8 mouse cellular contexts compared by ENCODE assay signal in genomic region chr10:37137531-37138310, GRCm38 (mm10). TPM values are rescaled to one million over a fixed set of nuclear protein-coding genes. Genes with fewer than 3 reads are reported as not detected.
DNase-seq lines count a peak whose midpoint lies in the region; ATAC-seq and TF ChIP-seq lines count a peak whose summit lies in the region.

No protein-coding gene starts in this region.

- TF ChIP-seq CTCF in liver, postnatal 0 days (IDR thresholded peaks at IDR 0.05; ENCODE audit: low read depth), result no peak
- 0 out of 2 replicates have a peak, but pooled peaks have one; percentile 19 for TF ChIP-seq CTCF in thymus, adult 2 months (IDR thresholded peaks at IDR 0.05; ENCODE audit: borderline replicate concordance, control insufficient read depth, extremely low read depth, insufficient read depth, low read length, poor library complexity)

- TF ChIP-seq POLR2A in thymus, adult 2 months (IDR thresholded peaks at IDR 0.05; ENCODE audit: control insufficient read depth, extremely low read depth, insufficient read depth, low read length, poor library complexity), result no peak

- TF ChIP-seq EP300 in liver, postnatal 0 days (IDR thresholded peaks at IDR 0.05; ENCODE audit: low read depth), result no peak

- under 1% methylated on average over 24 of the region's 24 CpGs for WGBS in forebrain, embryonic 13.5 days
- WGBS in liver, postnatal 0 days (ENCODE audit: insufficient replicate concordance), result under 1% methylated on average over 24 of the region's 24 CpGs
- WGBS in thymus, adult 2 months, result under 1% methylated on average over 24 of the region's 24 CpGs

- peak; percentile 9 for DNase-seq in c-Kit-positive CD71-negative TER-119-negative erythroid progenitor cells, embryonic 14.5 days (ENCODE audit: low read depth)
- peak; percentile 59 for DNase-seq in heart, postnatal 14 days
- DNase-seq in layer of hippocampus, adult 18-20 months (ENCODE audit: low spot score in 2 of 2), result peak; percentile 15 to 61
- peak; percentile 52 for DNase-seq in liver, postnatal 0 days
- DNase-seq in ovary, adult 18-20 months (ENCODE audit: low spot score), result peak; percentile 31
- peak; percentile 65 for DNase-seq in thymus, adult 2 months

- peak overlapping the region; percentile 99 for H3K4me3 ChIP-seq in forebrain, embryonic 13.5 days
- H3K4me3 ChIP-seq in liver, postnatal 0 days (ENCODE audit: low read depth, low read length), result peak overlapping the region; percentile 76
- peak overlapping the region; percentile 100 for H3K4me3 ChIP-seq in thymus, adult 2 months (ENCODE audit: control insufficient read depth, insufficient read depth, low read length)

- H3K36me3 ChIP-seq in forebrain, embryonic 13.5 days (ENCODE audit: poor library complexity, severe bottlenecking), result peaks cover 33% of the 10 kb centered on the region
- no peaks in the 10 kb centered on the region for H3K36me3 ChIP-seq in liver, postnatal 0 days (replicated peaks; ENCODE audit: insufficient read depth, low read length)
- peaks cover 13% of the 10 kb centered on the region; the same call in 1 of the 2 replicates for H3K36me3 ChIP-seq in thymus, adult 2 months (ENCODE audit: control insufficient read depth, insufficient read depth, low read length)

- peaks cover 19% of the 10 kb centered on the region for H3K4me1 ChIP-seq in forebrain, embryonic 13.5 days
- no peaks in the 10 kb centered on the region for H3K4me1 ChIP-seq in liver, postnatal 0 days (ENCODE audit: insufficient read depth)
- H3K4me1 ChIP-seq in thymus, adult 2 months (replicated peaks; ENCODE audit: control insufficient read depth, insufficient read depth, low read length), result no peaks in the 10 kb centered on the region; the same call in 1 of the 2 replicates

- intact Hi-C loops in heart, postnatal 14 days (cut with DNase I), result loop anchor here (2.0 to 10.0 kb wide), 10 partner anchors 31 to 1415 kb away; no protein-coding TSS in a partner anchor

- H3K9ac ChIP-seq in forebrain, embryonic 13.5 days, result peak overlapping the region; percentile 100
- H3K9ac ChIP-seq in liver, postnatal 0 days (replicated peaks), result peak overlapping the region; percentile 87

- ATAC-seq in CD4-positive, CD25-positive, alpha-beta regulatory T cell, adult 4 months, result peak; percentile 3
- ATAC-seq in forebrain, embryonic 13.5 days, result no peak
- ATAC-seq in liver, postnatal 0 days, result 0 out of 2 replicates have a peak, but pooled peaks have one; percentile 0

- no peaks in the 10 kb centered on the region for H3K9me3 ChIP-seq in forebrain, embryonic 13.5 days (replicated peaks)
- no peaks in the 10 kb centered on the region for H3K9me3 ChIP-seq in liver, postnatal 0 days (ENCODE audit: low read length)

- no peaks in the 10 kb centered on the region for H3K27me3 ChIP-seq in forebrain, embryonic 13.5 days
- H3K27me3 ChIP-seq in liver, postnatal 0 days (ENCODE audit: insufficient read depth, low read length), result no peaks in the 10 kb centered on the region
- H3K27me3 ChIP-seq in thymus, adult 2 months (ENCODE audit: control insufficient read depth, insufficient read depth, low read length), result no peaks in the 10 kb centered on the region

- H3K27ac ChIP-seq in forebrain, embryonic 13.5 days, result peak overlapping the region; percentile 100
- H3K27ac ChIP-seq in liver, postnatal 0 days (ENCODE audit: low read depth), result peak overlapping the region; percentile 92
- peak overlapping the region; percentile 96 for H3K27ac ChIP-seq in thymus, adult 2 months (ENCODE audit: control insufficient read depth, insufficient read depth, low read length)

- H3K4me2 ChIP-seq in forebrain, embryonic 13.5 days, result peak overlapping the region; percentile 67
- peak overlapping the region; percentile 90 for H3K4me2 ChIP-seq in liver, postnatal 0 days (ENCODE audit: low read depth, low read length)

RNA-seq across cellular contexts. Expression of gene Marcks, which starts 1.0 kb away (rescaled TPM):
- polyA plus RNA-seq in CD4-positive, CD25-positive, alpha-beta regulatory T cell, adult 4 months (2017; shearing (Covaris generic)), result 1 to 10 TPM in 1 of 2 experiments, under 1 TPM in 1; 0.54 to 1.1 TPM
- 282 and 289 TPM in 2 replicates for polyA plus RNA-seq in forebrain, embryonic 13.5 days (2015; fragmentation: Nextera tagmentation; extraction: Ambion mirVana)
- total RNA-seq in heart, postnatal 14 days (2021), result 10 to 100 TPM; 75.6 to 79.2 TPM
- total RNA-seq in layer of hippocampus, adult 18-20 months (2021), result 10 to 100 TPM; 77.4 to 88.5 TPM
- 24.8 and 25.3 TPM in 2 replicates for polyA plus RNA-seq in liver, postnatal 0 days (2015; fragmentation: Nextera tagmentation; extraction: Ambion mirVana)
- 47.7 and 79.9 TPM in 2 replicates for polyA plus RNA-seq in thymus, adult 2 months (2012; rRNA removed)

Comparison
In these comparisons a context has a peak if more than half of its experiments do, and no peak if none do; other contexts are left out.
1. DNase-seq: peak in every context shown above with its lines; median percentile 65 in thymus, adult 2 months; 59 in heart, postnatal 14 days; 52 in liver, postnatal 0 days; 38 in layer of hippocampus, adult 18-20 months; 31 in ovary, adult 18-20 months; 9 in c-Kit-positive CD71-negative TER-119-negative erythroid progenitor cells, embryonic 14.5 days.
2. RNA of gene Marcks, which starts 1.0 kb away (polyA plus RNA-seq): 282 to 289 TPM in forebrain, embryonic 13.5 days, 47.7 to 79.9 TPM in thymus, adult 2 months and 24.8 to 25.3 TPM in liver, postnatal 0 days; 0.54 to 1.1 TPM in CD4-positive, CD25-positive, alpha-beta regulatory T cell, adult 4 months; every median in the first group is over 10 times any median in the second.
3. Peak in every context shown above with its lines, with median percentiles within 50 percentile points of each other: H3K27ac ChIP-seq and H3K4me3 ChIP-seq.